Mouse (Mus musculus) activated CD4-positive, CD25-positive, alpha-beta regulatory T cell, adult 9 weeks (primary cell): ENCODE data around the gene Tdrkh. TPM values are rescaled to one million over a fixed set of nuclear protein-coding genes. Genes with fewer than 3 reads are reported as not detected.

Source experiments
- polyA plus RNA-seq: library from polyadenylated mRNA; unstranded; fragments of 100-300 nt; shearing (Covaris generic); gene quantifications from one replicate; pipeline ENCODE4 v1.2.1, GENCODE M21; 2017

The Tdrkh gene
- polyA plus RNA-seq = 10.1 TPM

GRCm38 (mm10) chr3:94413031-94413679 lies at the start of gene Tdrkh:
TSS of gene Tdrkh (plus strand) at chr3:94413273.

GRCm38 (mm10) chr3:94372641-94373040 lies 40.4 kb upstream of the Tdrkh start, which contains the start of gene Rorc:
TSS of gene Rorc (plus strand) at chr3:94372794.

GRCm38 (mm10) chr3:94398217-94398616 lies 14.9 kb upstream of the Tdrkh start, which contains the start of gene Lingo4:
TSS of gene Lingo4 (plus strand) at chr3:94398517.

GRCm38 (mm10) chr3:94442951-94443596 lies 30.0 kb downstream of the Tdrkh start, which contains the start of gene Mrpl9:
TSS of gene Mrpl9 (plus strand) at chr3:94443318.

GRCm38 (mm10) chr3:94443597-94443964 lies 30.5 kb downstream of the Tdrkh start, which contains the start of gene Oaz3:
TSS of gene Oaz3 (minus strand) at chr3:94443915.

GRCm38 (mm10) chr3:94477981-94478422 lies 64.9 kb downstream of the Tdrkh start, which contains the start of gene Celf3:
TSS of gene Celf3 (plus strand) at chr3:94478295.

GRCm38 (mm10) chr3:94480291-94480884 lies 67.3 kb downstream of the Tdrkh start, which contains the start of gene Riiad1:
TSS of gene Riiad1 (minus strand) at chr3:94480341.

Other genes starting within 250 kb of the Tdrkh start
- gene Gm10696, start 235.1 kb upstream of the Tdrkh start, polyA plus RNA-seq = not detected
- not detected for gene Gm5286, start 216.6 kb upstream of the Tdrkh start, polyA plus RNA-seq
- not detected for gene Gm4778, start 149.2 kb upstream of the Tdrkh start, polyA plus RNA-seq
- gene Them4, start 103.2 kb upstream of the Tdrkh start, polyA plus RNA-seq = 8.1 TPM
- gene Them5, start 71.2 kb upstream of the Tdrkh start, polyA plus RNA-seq = not detected
- gene C2cd4d, start 50.8 kb upstream of the Tdrkh start, polyA plus RNA-seq = not detected
- 9.5 TPM for gene Rorc, start 40.5 kb upstream of the Tdrkh start, polyA plus RNA-seq
- 0.12 TPM for gene Lingo4, start 14.8 kb upstream of the Tdrkh start, polyA plus RNA-seq
- 80.5 TPM for gene Mrpl9, start 30.0 kb downstream of the Tdrkh start, polyA plus RNA-seq
- 1.8 TPM for gene Oaz3, start 30.6 kb downstream of the Tdrkh start, polyA plus RNA-seq
- gene Celf3, start 65.0 kb downstream of the Tdrkh start, polyA plus RNA-seq = 1.5 TPM
- 0.78 TPM for gene Riiad1, start 67.1 kb downstream of the Tdrkh start, polyA plus RNA-seq
- 11.7 TPM for gene Snx27, start 169.4 kb downstream of the Tdrkh start, polyA plus RNA-seq
- gene Gm10972, start 229.8 kb downstream of the Tdrkh start, polyA plus RNA-seq = not detected
- gene Tuft1, start 245.6 kb downstream of the Tdrkh start, polyA plus RNA-seq = 4.2 TPM